In the genomic region with DNA sequence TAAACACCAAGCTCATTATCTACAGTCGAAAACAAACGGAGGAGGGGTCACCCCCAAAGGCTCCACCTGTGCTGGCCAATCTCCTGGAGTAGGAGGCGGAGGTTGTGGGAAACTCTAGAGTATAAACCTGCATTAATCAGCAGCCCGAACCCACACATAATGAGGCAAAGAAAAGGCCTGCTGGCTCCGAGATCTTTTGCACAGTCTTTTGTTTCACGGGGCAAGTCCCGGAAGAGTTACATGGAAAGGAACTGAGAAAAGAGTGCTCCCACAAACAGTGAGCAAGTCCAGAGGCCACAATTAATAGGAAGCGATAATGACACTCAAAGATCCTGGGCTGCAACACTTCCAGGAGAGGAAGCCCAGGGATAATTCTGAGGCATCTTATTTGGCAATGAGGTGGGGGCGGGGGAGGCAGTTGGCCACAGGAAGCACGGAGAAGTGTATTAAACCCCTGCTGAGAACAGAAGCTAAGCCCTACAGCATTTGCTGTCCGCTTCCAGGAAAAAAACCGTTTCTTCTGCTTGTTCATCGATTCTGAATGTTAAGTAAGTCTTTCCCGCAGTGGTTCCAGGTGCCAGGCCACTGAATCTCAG, we compare ENCODE assay signal across 11 mouse cellular contexts. TPM values are rescaled to one million over a fixed set of nuclear protein-coding genes. Genes with fewer than 3 reads are reported as not detected.
DNase-seq lines count a peak whose midpoint lies in the region; ATAC-seq lines count a peak whose summit lies in the region.
"Had no signal": no experiment of that assay in that cellular context is flagged by ENCODE, and none has a peak within 500 bp of the region (broad histone marks: within the 10 kb centered on the region; RNA-seq: fewer than 3 reads in every experiment).

No protein-coding gene starts in this region.

- no peak overlapping the region for H3K4me3 ChIP-seq in heart, embryonic 12.5 days
- H3K4me3 ChIP-seq in midbrain, embryonic 15.5 days: no peak overlapping the region
- H3K4me3 ChIP-seq: limb, embryonic 15.5 days had no signal

- H3K27ac ChIP-seq in heart, embryonic 12.5 days (ENCODE audit: poor library complexity, severe bottlenecking): no peak overlapping the region
- peak overlapping the region; percentile 80 for H3K27ac ChIP-seq in midbrain, embryonic 15.5 days
- H3K27ac ChIP-seq: limb, embryonic 15.5 days had no signal

- no peaks in the 10 kb centered on the region; the same call in 1 of the 2 replicates for H3K4me1 ChIP-seq in heart, embryonic 12.5 days (replicated peaks)
- peaks cover 12% of the 10 kb centered on the region for H3K4me1 ChIP-seq in midbrain, embryonic 15.5 days

- 15% methylated on average over 14 of the region's 14 CpGs for WGBS in heart, embryonic 12.5 days
- WGBS in midbrain, embryonic 15.5 days: 5% methylated on average over 14 of the region's 14 CpGs

- no peaks in the 10 kb centered on the region for H3K9me3 ChIP-seq in heart, embryonic 12.5 days (replicated peaks)
- H3K9me3 ChIP-seq in midbrain, embryonic 15.5 days: no peaks in the 10 kb centered on the region
- H3K9me3 ChIP-seq: limb, embryonic 15.5 days had no signal

- no peak for DNase-seq in heart, adult 8-10 months (ENCODE audit: low spot score)
- DNase-seq in ZHBTc4 (ENCODE audit: low read depth, low spot score): peak; percentile 45
- peak; percentile 16 for DNase-seq in forelimb bud, embryonic 11.5 days (ENCODE audit: low read depth, low spot score)
- DNase-seq in layer of hippocampus, postnatal 10 days (ENCODE audit: low spot score in 2 of 2): no peak
- no peak for DNase-seq in adrenal gland, postnatal 36 days
- DNase-seq in right cerebral cortex, postnatal 25 days: no peak
- DNase-seq: heart, postnatal 14 days; thymus, postnatal 14 days had no signal

- H3K4me2 ChIP-seq in heart, embryonic 12.5 days: peak overlapping the region; percentile 42
- H3K4me2 ChIP-seq in midbrain, embryonic 15.5 days: peak overlapping the region; percentile 31
- H3K4me2 ChIP-seq: limb, embryonic 15.5 days had no signal

- no peak for ATAC-seq in heart, embryonic 12.5 days (ENCODE audit: insufficient number of reproducible peaks, low FRiP score)
- peak; percentile 78 for ATAC-seq in midbrain, embryonic 15.5 days (replicated peaks)

- H3K36me3 ChIP-seq in heart, embryonic 12.5 days: no peaks in the 10 kb centered on the region
- no peaks in the 10 kb centered on the region for H3K36me3 ChIP-seq in midbrain, embryonic 15.5 days (replicated peaks)
- H3K36me3 ChIP-seq: limb, embryonic 15.5 days had no signal

- H3K9ac ChIP-seq in heart, embryonic 12.5 days: no peak overlapping the region
- no peak overlapping the region for H3K9ac ChIP-seq in midbrain, embryonic 15.5 days
- H3K9ac ChIP-seq: limb, embryonic 15.5 days had no signal

- H3K27me3 ChIP-seq in heart, embryonic 12.5 days (replicated peaks): no peaks in the 10 kb centered on the region
- H3K27me3 ChIP-seq in midbrain, embryonic 15.5 days (replicated peaks): no peaks in the 10 kb centered on the region
- H3K27me3 ChIP-seq: limb, embryonic 15.5 days had no signal

RNA-seq across cellular contexts. Expression of gene Mamdc2, which starts 59.1 kb away (rescaled TPM):
- 1.3 and 1.5 TPM in 2 replicates for polyA plus RNA-seq in heart, embryonic 12.5 days (2016; fragmentation: Nextera tagmentation; extraction: Ambion mirVana)
- total RNA-seq in heart, adult 8-10 months (2022): 1 to 10 TPM; 1.6 to 2.0 (median 1.7) TPM
- polyA plus RNA-seq in midbrain, embryonic 15.5 days (2015; fragmentation: Nextera tagmentation; extraction: Ambion mirVana): 2.9 and 3.2 TPM in 2 replicates
- total RNA-seq in layer of hippocampus, postnatal 10 days (2021): 1 to 10 TPM; 2.8 to 3.9 TPM
- 1 to 10 TPM; 1.6 to 1.8 TPM for total RNA-seq in adrenal gland, postnatal 36 days (2021)

Comparison
In these comparisons a context has a peak if more than half of its experiments do, and no peak if none do; other contexts are left out.
1. DNase-seq: peak in ZHBTc4 (single experiment) and forelimb bud, embryonic 11.5 days (single experiment); none in heart, adult 8-10 months (single experiment), layer of hippocampus, postnatal 10 days (0 of 2), adrenal gland, postnatal 36 days (0 of 2) and right cerebral cortex, postnatal 25 days (single experiment).